Mouse (Mus musculus): ENCODE results near the gene Olfr1109. TPM values are rescaled to one million over a fixed set of nuclear protein-coding genes. Genes with fewer than 3 reads are reported as not detected.

Gene Olfr1109
- total RNA-seq (2014; rRNA removed; ENCODE audit: low replicate concordance) (not detected in 2 replicates), polyA plus RNA-seq (2015; fragmentation: Nextera tagmentation; extraction: Ambion mirVana) (not detected in 2 replicates)

- ATAC-seq (ENCODE audit: insufficient read depth, low read depth) (no peak), DNase-seq (ENCODE audit: low spot score) (no peak)
- H3K4me3 ChIP-seq (ENCODE audit: low read depth, low read length), result no peak within 1 kb of the TSS
- WGBS, result 59% methylated on average over 1 of the region's 1 CpGs
- no peak within 1 kb of the TSS for H3K27ac ChIP-seq (ENCODE audit: low read depth)
- no peak within 1 kb of the TSS for H3K4me2 ChIP-seq (ENCODE audit: low read depth, low read length)
- no peaks in the 10 kb centered on the region for H3K9me3 ChIP-seq (replicated peaks; ENCODE audit: control insufficient read depth, low read length)
- H3K27me3 ChIP-seq (ENCODE audit: control insufficient read depth, insufficient read depth, low read length), result no peaks in the 10 kb centered on the region
- no peak within 1 kb of the TSS for H3K9ac ChIP-seq (replicated peaks; ENCODE audit: low read depth, low read length)
- no peak for TF ChIP-seq CTCF (IDR thresholded peaks at IDR 0.05; ENCODE audit: low read depth)
- no peak for TF ChIP-seq EP300 (IDR thresholded peaks at IDR 0.05; ENCODE audit: low read depth)
- no peaks in the 10 kb centered on the region for H3K4me1 ChIP-seq (ENCODE audit: control insufficient read depth, insufficient read depth)
- H3K36me3 ChIP-seq (replicated peaks; ENCODE audit: control insufficient read depth, insufficient read depth, low read length), result no peaks in the 10 kb centered on the region
Observed at GRCm38 (mm10) chr2:87095908-87096307, at the start of gene Olfr1109. TSS of gene Olfr1109 (minus strand) at chr2:87096008.

GRCm38 (mm10) chr2:87140200-87140599, 44.4 kb upstream of the Olfr1109 start, which contains the start of gene Olfr1110:
TSS of gene Olfr1110 (minus strand) at chr2:87140300.
- TF ChIP-seq CTCF (IDR thresholded peaks at IDR 0.05; ENCODE audit: low read depth) (no peak), EP300 (IDR thresholded peaks at IDR 0.05; ENCODE audit: low read depth) (no peak)
- ATAC-seq (ENCODE audit: insufficient read depth, low read depth), result no peak
- Histone ChIP-seq H3K4me3 (ENCODE audit: low read depth, low read length) (no peak within 1 kb of the TSS), H3K4me2 (ENCODE audit: low read depth, low read length) (no peak within 1 kb of the TSS), H3K27ac (ENCODE audit: low read depth) (no peak within 1 kb of the TSS), H3K36me3 (replicated peaks; ENCODE audit: control insufficient read depth, insufficient read depth, low read length) (no peaks in the 10 kb centered on the region), H3K9me3 (replicated peaks; ENCODE audit: control insufficient read depth, low read length) (no peaks in the 10 kb centered on the region), H3K27me3 (ENCODE audit: control insufficient read depth, insufficient read depth, low read length) (no peaks in the 10 kb centered on the region), H3K9ac (replicated peaks; ENCODE audit: low read depth, low read length) (no peak within 1 kb of the TSS), H3K4me1 (ENCODE audit: control insufficient read depth, insufficient read depth) (no peaks in the 10 kb centered on the region)
- DNase-seq (ENCODE audit: low spot score), result no peak
- 55% methylated on average over 1 of the region's 1 CpGs for WGBS

GRCm38 (mm10) chr2:87114467-87114866, 18.7 kb upstream of the Olfr1109 start, which contains the start of gene Olfr259:
TSS of gene Olfr259 (minus strand) at chr2:87114567.
- Histone ChIP-seq H3K27ac (ENCODE audit: low read depth) (no peak within 1 kb of the TSS), H3K27me3 (ENCODE audit: control insufficient read depth, insufficient read depth, low read length) (no peaks in the 10 kb centered on the region), H3K9me3 (replicated peaks; ENCODE audit: control insufficient read depth, low read length) (no peaks in the 10 kb centered on the region), H3K4me2 (ENCODE audit: low read depth, low read length) (no peak within 1 kb of the TSS), H3K36me3 (replicated peaks; ENCODE audit: control insufficient read depth, insufficient read depth, low read length) (no peaks in the 10 kb centered on the region), H3K9ac (replicated peaks; ENCODE audit: low read depth, low read length) (no peak within 1 kb of the TSS), H3K4me1 (ENCODE audit: control insufficient read depth, insufficient read depth) (no peaks in the 10 kb centered on the region), H3K4me3 (ENCODE audit: low read depth, low read length) (no peak within 1 kb of the TSS)
- TF ChIP-seq EP300 (IDR thresholded peaks at IDR 0.05; ENCODE audit: low read depth) (no peak), CTCF (IDR thresholded peaks at IDR 0.05; ENCODE audit: low read depth) (no peak)
- ATAC-seq (ENCODE audit: insufficient read depth, low read depth) (no peak), DNase-seq (ENCODE audit: low spot score) (no peak)

GRCm38 (mm10) chr2:87075717-87076116, 20.1 kb downstream of the Olfr1109 start, which contains the start of gene Olfr1107:
TSS of gene Olfr1107 (minus strand) at chr2:87075817.
- H3K9ac ChIP-seq (replicated peaks; ENCODE audit: low read depth, low read length), result no peak within 1 kb of the TSS
- ATAC-seq (ENCODE audit: insufficient read depth, low read depth) (no peak), DNase-seq (ENCODE audit: low spot score) (no peak)
- no peak within 1 kb of the TSS for H3K4me3 ChIP-seq (ENCODE audit: low read depth, low read length)
- H3K4me2 ChIP-seq (ENCODE audit: low read depth, low read length), result no peak within 1 kb of the TSS
- 72% methylated on average over 1 of the region's 1 CpGs for WGBS
- H3K4me1 ChIP-seq (ENCODE audit: control insufficient read depth, insufficient read depth), result no peaks in the 10 kb centered on the region
- TF ChIP-seq EP300 (IDR thresholded peaks at IDR 0.05; ENCODE audit: low read depth) (no peak), CTCF (IDR thresholded peaks at IDR 0.05; ENCODE audit: low read depth) (no peak)
- no peaks in the 10 kb centered on the region for H3K9me3 ChIP-seq (replicated peaks; ENCODE audit: control insufficient read depth, low read length)
- no peaks in the 10 kb centered on the region for H3K27me3 ChIP-seq (ENCODE audit: control insufficient read depth, insufficient read depth, low read length)
- no peaks in the 10 kb centered on the region for H3K36me3 ChIP-seq (replicated peaks; ENCODE audit: control insufficient read depth, insufficient read depth, low read length)
- no peak within 1 kb of the TSS for H3K27ac ChIP-seq (ENCODE audit: low read depth)

GRCm38 (mm10) chr2:87052173-87052572, 43.6 kb downstream of the Olfr1109 start, which contains the start of gene Olfr1106:
TSS of gene Olfr1106 (minus strand) at chr2:87052273.
- H3K4me1 ChIP-seq (ENCODE audit: control insufficient read depth, insufficient read depth), result no peaks in the 10 kb centered on the region
- no peak for DNase-seq (ENCODE audit: low spot score)
- H3K27ac ChIP-seq (ENCODE audit: low read depth), result no peak within 1 kb of the TSS
- H3K9ac ChIP-seq (replicated peaks; ENCODE audit: low read depth, low read length), result no peak within 1 kb of the TSS
- no peaks in the 10 kb centered on the region for H3K27me3 ChIP-seq (ENCODE audit: control insufficient read depth, insufficient read depth, low read length)
- no peak for ATAC-seq (ENCODE audit: insufficient read depth, low read depth)
- H3K4me3 ChIP-seq (ENCODE audit: low read depth, low read length), result no peak within 1 kb of the TSS
- no peaks in the 10 kb centered on the region for H3K9me3 ChIP-seq (replicated peaks; ENCODE audit: control insufficient read depth, low read length)
- TF ChIP-seq CTCF (IDR thresholded peaks at IDR 0.05; ENCODE audit: low read depth) (no peak), EP300 (IDR thresholded peaks at IDR 0.05; ENCODE audit: low read depth) (no peak)
- H3K36me3 ChIP-seq (replicated peaks; ENCODE audit: control insufficient read depth, insufficient read depth, low read length), result no peaks in the 10 kb centered on the region
- no peak within 1 kb of the TSS for H3K4me2 ChIP-seq (ENCODE audit: low read depth, low read length)
- 63% methylated on average over 1 of the region's 1 CpGs for WGBS

Other genes with a start within 250 kb of the Olfr1109 start
- not detected in 2 replicates for gene Olfr1095, start 244.3 kb downstream of the Olfr1109 start, total RNA-seq (2014; rRNA removed; ENCODE audit: low replicate concordance)
- not detected in 2 replicates for gene Olfr1095, start 244.3 kb downstream of the Olfr1109 start, polyA plus RNA-seq (2015; fragmentation: Nextera tagmentation; extraction: Ambion mirVana)
- gene Gm13723, start 221.2 kb downstream of the Olfr1109 start, total RNA-seq (2014; rRNA removed; ENCODE audit: low replicate concordance), result not detected in 2 replicates
- gene Gm13723, start 221.2 kb downstream of the Olfr1109 start, polyA plus RNA-seq (2015; fragmentation: Nextera tagmentation; extraction: Ambion mirVana), result not detected in 2 replicates
- not detected in 2 replicates for gene Olfr1097, start 203.8 kb downstream of the Olfr1109 start, total RNA-seq (2014; rRNA removed; ENCODE audit: low replicate concordance)
- not detected in 2 replicates for gene Olfr1097, start 203.8 kb downstream of the Olfr1109 start, polyA plus RNA-seq (2015; fragmentation: Nextera tagmentation; extraction: Ambion mirVana)
- not detected in 2 replicates for gene Olfr1098, start 171.5 kb downstream of the Olfr1109 start, total RNA-seq (2014; rRNA removed; ENCODE audit: low replicate concordance)
- not detected in 2 replicates for gene Olfr1098, start 171.5 kb downstream of the Olfr1109 start, polyA plus RNA-seq (2015; fragmentation: Nextera tagmentation; extraction: Ambion mirVana)
- gene Olfr1099, start 135.3 kb downstream of the Olfr1109 start, total RNA-seq (2014; rRNA removed; ENCODE audit: low replicate concordance), result not detected in 2 replicates
- gene Olfr1099, start 135.3 kb downstream of the Olfr1109 start, polyA plus RNA-seq (2015; fragmentation: Nextera tagmentation; extraction: Ambion mirVana), result not detected in 2 replicates
- not detected in 2 replicates for gene Olfr1100, start 116.1 kb downstream of the Olfr1109 start, total RNA-seq (2014; rRNA removed; ENCODE audit: low replicate concordance)
- gene Olfr1100, start 116.1 kb downstream of the Olfr1109 start, polyA plus RNA-seq (2015; fragmentation: Nextera tagmentation; extraction: Ambion mirVana), result not detected in 2 replicates
- gene Olfr1101, start 104.8 kb downstream of the Olfr1109 start, total RNA-seq (2014; rRNA removed; ENCODE audit: low replicate concordance), result not detected in 2 replicates
- gene Olfr1101, start 104.8 kb downstream of the Olfr1109 start, polyA plus RNA-seq (2015; fragmentation: Nextera tagmentation; extraction: Ambion mirVana), result not detected in 2 replicates
- not detected in 2 replicates for gene Olfr1102, start 97.6 kb downstream of the Olfr1109 start, total RNA-seq (2014; rRNA removed; ENCODE audit: low replicate concordance)
- gene Olfr1102, start 97.6 kb downstream of the Olfr1109 start, polyA plus RNA-seq (2015; fragmentation: Nextera tagmentation; extraction: Ambion mirVana), result not detected in 2 replicates
- not detected in 2 replicates for gene Olfr1104, start 68.9 kb downstream of the Olfr1109 start, total RNA-seq (2014; rRNA removed; ENCODE audit: low replicate concordance)
- gene Olfr1104, start 68.9 kb downstream of the Olfr1109 start, polyA plus RNA-seq (2015; fragmentation: Nextera tagmentation; extraction: Ambion mirVana), result not detected in 2 replicates
- gene Olfr1105, start 59.5 kb downstream of the Olfr1109 start, total RNA-seq (2014; rRNA removed; ENCODE audit: low replicate concordance), result not detected in 2 replicates
- gene Olfr1105, start 59.5 kb downstream of the Olfr1109 start, polyA plus RNA-seq (2015; fragmentation: Nextera tagmentation; extraction: Ambion mirVana), result not detected in 2 replicates
- not detected in 2 replicates for gene Olfr1106, start 43.7 kb downstream of the Olfr1109 start, total RNA-seq (2014; rRNA removed; ENCODE audit: low replicate concordance)
- gene Olfr1106, start 43.7 kb downstream of the Olfr1109 start, polyA plus RNA-seq (2015; fragmentation: Nextera tagmentation; extraction: Ambion mirVana), result not detected in 2 replicates
- gene Olfr1107, start 20.2 kb downstream of the Olfr1109 start, total RNA-seq (2014; rRNA removed; ENCODE audit: low replicate concordance), result not detected in 2 replicates
- not detected in 2 replicates for gene Olfr1107, start 20.2 kb downstream of the Olfr1109 start, polyA plus RNA-seq (2015; fragmentation: Nextera tagmentation; extraction: Ambion mirVana)
- not detected in 2 replicates for gene Olfr259, start 18.6 kb upstream of the Olfr1109 start, total RNA-seq (2014; rRNA removed; ENCODE audit: low replicate concordance)
- not detected in 2 replicates for gene Olfr259, start 18.6 kb upstream of the Olfr1109 start, polyA plus RNA-seq (2015; fragmentation: Nextera tagmentation; extraction: Ambion mirVana)
- not detected in 2 replicates for gene Olfr1110, start 44.3 kb upstream of the Olfr1109 start, total RNA-seq (2014; rRNA removed; ENCODE audit: low replicate concordance)
- not detected in 2 replicates for gene Olfr1110, start 44.3 kb upstream of the Olfr1109 start, polyA plus RNA-seq (2015; fragmentation: Nextera tagmentation; extraction: Ambion mirVana)
- gene Olfr1111, start 56.6 kb upstream of the Olfr1109 start, total RNA-seq (2014; rRNA removed; ENCODE audit: low replicate concordance), result not detected in 2 replicates
- not detected in 2 replicates for gene Olfr1111, start 56.6 kb upstream of the Olfr1109 start, polyA plus RNA-seq (2015; fragmentation: Nextera tagmentation; extraction: Ambion mirVana)
- not detected in 2 replicates for gene Olfr1112, start 91.8 kb upstream of the Olfr1109 start, total RNA-seq (2014; rRNA removed; ENCODE audit: low replicate concordance)
- not detected in 2 replicates for gene Olfr1112, start 91.8 kb upstream of the Olfr1109 start, polyA plus RNA-seq (2015; fragmentation: Nextera tagmentation; extraction: Ambion mirVana)
- gene Olfr1113, start 113.0 kb upstream of the Olfr1109 start, total RNA-seq (2014; rRNA removed; ENCODE audit: low replicate concordance), result not detected in 2 replicates
- not detected in 2 replicates for gene Olfr1113, start 113.0 kb upstream of the Olfr1109 start, polyA plus RNA-seq (2015; fragmentation: Nextera tagmentation; extraction: Ambion mirVana)
- not detected in 2 replicates for gene Olfr1115, start 152.0 kb upstream of the Olfr1109 start, total RNA-seq (2014; rRNA removed; ENCODE audit: low replicate concordance)
- gene Olfr1115, start 152.0 kb upstream of the Olfr1109 start, polyA plus RNA-seq (2015; fragmentation: Nextera tagmentation; extraction: Ambion mirVana), result not detected in 2 replicates
- not detected in 2 replicates for gene Olfr1116, start 171.5 kb upstream of the Olfr1109 start, total RNA-seq (2014; rRNA removed; ENCODE audit: low replicate concordance)
- not detected in 2 replicates for gene Olfr1116, start 171.5 kb upstream of the Olfr1109 start, polyA plus RNA-seq (2015; fragmentation: Nextera tagmentation; extraction: Ambion mirVana)
- not detected in 2 replicates for gene Olfr1118, start 211.6 kb upstream of the Olfr1109 start, total RNA-seq (2014; rRNA removed; ENCODE audit: low replicate concordance)
- gene Olfr1118, start 211.6 kb upstream of the Olfr1109 start, polyA plus RNA-seq (2015; fragmentation: Nextera tagmentation; extraction: Ambion mirVana), result not detected in 2 replicates